Mouse (Mus musculus) spleen, adult 2 months (tissue): ENCODE results near the gene Prkcb.

ENCODE experiments used
- CTCF ChIP-seq: fragments of 200-500 bp; IDR thresholded peaks from 2 replicates; pipeline ENCODE4 v1.5.1; 2011; ENCODE audit warnings: mild to moderate bottlenecking, inconsistent platforms; ENCODE audit not compliant: insufficient read depth, insufficient read length, insufficient replicate concordance; ENCODE audit errors: extremely low read depth
- POLR2A ChIP-seq: fragments of 200-500 bp; IDR thresholded peaks from 2 replicates; pipeline ENCODE4 v1.6.1; 2011; ENCODE audit warnings: low read depth, low read length, inconsistent platforms

GRCm38 (mm10) chr7:122397699-122398098, 109.1 kb downstream of the Prkcb start:
- TF ChIP-seq CTCF = no peak
- no peak for TF ChIP-seq POLR2A
